Mouse (Mus musculus): Measurements from ENCODE around the gene Akr1b10.
A peak's percentile ranks its signal among the peaks of the same experiment; 100 is the strongest.
"Not testable (repeated sequence)": the region's sequence is repeated elsewhere in the genome, so short reads cannot be mapped to it uniquely, and the experiment has no call there.

Akr1b10 gene

GRCm38 (mm10) chr6:34371700-34372351 is 12.2 kb upstream of the Akr1b10 start:
- peak; percentile 55 to 74 for DNase-seq (ENCODE audit: low read depth in 1 of 2, low spot score in 2 of 2)

DNA sequence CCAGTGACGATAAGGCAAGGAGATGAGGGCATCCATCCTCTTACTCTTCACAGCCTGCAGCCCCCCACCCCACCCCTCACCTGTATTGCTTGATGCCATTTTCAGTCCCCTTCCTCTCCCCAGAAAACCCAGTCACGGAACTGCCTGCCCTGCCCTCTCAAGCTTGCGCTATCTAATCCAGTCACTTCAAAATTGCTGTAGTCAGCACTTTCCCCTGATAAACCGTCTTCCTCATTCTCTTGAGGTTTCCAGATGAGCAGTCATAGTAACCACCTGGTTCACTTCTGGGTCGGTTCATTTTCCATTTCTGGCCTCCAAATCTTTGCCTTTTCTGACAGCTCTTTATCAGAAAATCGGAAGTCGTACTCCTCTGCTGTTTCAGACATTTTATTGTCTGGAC is 10.2 kb upstream of the Akr1b10 start:
- DNase-seq (ENCODE audit: low read depth in 1 of 2, low spot score in 2 of 2), result no peak

DNA sequence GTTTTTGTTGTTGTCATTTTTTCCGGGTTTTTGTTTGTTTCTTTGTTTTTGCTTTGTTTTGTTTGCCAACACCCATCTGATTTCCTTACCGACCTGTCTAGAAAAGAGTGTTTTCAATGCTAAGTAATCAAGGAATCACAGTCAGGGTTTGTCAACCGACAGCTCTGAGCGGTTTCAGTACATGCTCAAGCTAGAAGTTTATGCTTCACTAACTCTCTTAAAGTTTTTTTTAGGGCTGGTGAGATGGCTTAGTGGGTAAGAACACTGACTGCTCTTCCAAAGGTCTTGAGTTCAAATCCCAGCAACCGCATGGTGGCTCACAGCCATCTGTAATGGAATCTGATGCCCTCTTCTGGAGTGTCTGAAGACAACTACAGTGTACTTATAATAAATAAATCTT is 8.1 kb upstream of the Akr1b10 start:
- not testable (repeated sequence) for DNase-seq (ENCODE audit: low read depth in 1 of 2, low spot score in 2 of 2)

- DNase-seq (ENCODE audit: low read depth in 1 of 2, low spot score in 2 of 2), result no peak
These were observed 617 bp upstream of the Akr1b10 start for GRCm38 (mm10) chr6:34383401-34383800.

- DNase-seq (ENCODE audit: low read depth in 1 of 2, low spot score in 2 of 2), result no peak
These were observed 818 bp downstream of the Akr1b10 start for GRCm38 (mm10) chr6:34384701-34385370.

DNA sequence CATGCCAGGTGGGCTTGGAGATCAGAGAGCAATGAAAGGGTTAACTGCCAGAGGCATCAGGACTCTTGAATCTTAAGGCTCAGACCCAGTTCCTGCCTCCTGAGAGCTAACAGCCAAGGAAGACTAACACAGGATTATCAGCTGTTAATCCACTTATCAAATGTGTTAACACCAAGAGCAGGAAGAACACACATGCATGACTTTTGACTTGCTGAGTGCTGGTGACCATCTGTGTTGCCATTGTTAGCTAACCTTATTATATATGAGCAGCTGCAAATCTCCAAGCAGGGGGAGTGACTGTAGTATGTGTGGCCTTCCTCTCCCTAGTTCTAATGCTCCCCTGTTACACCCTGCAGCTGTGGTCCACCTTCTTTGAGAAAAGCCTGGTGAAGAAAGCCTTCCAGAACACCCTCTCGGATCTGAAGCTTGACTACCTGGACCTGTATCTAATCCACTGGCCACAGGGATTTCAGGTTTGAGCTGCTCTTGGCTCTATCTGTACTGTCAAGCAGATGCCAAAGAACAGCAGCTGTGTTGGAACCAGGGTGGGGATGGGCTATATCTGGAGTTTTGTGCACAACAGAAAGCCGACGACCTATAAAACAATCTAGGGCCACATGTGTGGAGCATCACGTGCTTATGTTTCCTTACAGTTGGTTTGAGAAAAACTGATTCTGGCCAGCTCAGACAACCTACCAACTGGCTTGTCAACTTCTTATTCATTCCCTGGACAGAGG is 4.6 kb downstream of the Akr1b10 start:
- DNase-seq (ENCODE audit: low read depth in 1 of 2, low spot score in 2 of 2), result no peak

- DNase-seq (ENCODE audit: low read depth in 1 of 2, low spot score in 2 of 2), result no peak
These were observed 11.9 kb downstream of the Akr1b10 start for GRCm38 (mm10) chr6:34395897-34396296.

GRCm38 (mm10) chr6:34398431-34398830 is 14.4 kb downstream of the Akr1b10 start:
- DNase-seq (ENCODE audit: low read depth in 1 of 2, low spot score in 2 of 2), result no peak

DNA sequence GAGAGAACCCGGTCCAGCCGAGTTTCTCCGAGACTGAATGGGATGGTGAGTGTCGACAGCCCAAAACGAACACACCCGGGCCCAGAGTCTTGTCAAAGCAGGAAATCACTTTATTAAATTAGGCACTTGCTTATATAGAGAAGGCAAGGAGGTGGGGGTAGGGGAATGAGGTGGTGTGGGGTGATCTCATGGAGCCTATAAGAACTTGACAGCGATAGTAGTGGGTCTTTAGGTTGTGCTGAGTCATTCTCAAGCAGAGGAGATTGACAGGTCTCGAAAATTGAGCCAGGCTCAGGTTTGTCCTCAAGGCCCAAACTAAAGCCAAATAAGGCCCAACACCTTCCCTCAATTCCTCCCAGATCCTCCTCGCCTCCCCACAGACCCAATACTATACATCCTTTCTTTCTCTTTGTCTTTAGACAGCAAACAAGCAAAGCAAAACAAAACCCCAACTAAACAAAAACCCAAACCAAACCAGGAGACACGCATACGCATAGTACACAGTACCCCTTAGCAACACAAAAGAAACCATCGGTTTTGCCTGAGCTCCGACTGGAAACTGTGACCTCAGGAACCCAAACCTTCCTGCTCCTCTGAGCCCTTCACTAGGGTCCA is 15.7 kb downstream of the Akr1b10 start:
- DNase-seq (ENCODE audit: low read depth in 1 of 2, low spot score in 2 of 2), result no peak

- DNase-seq (ENCODE audit: low read depth in 1 of 2, low spot score in 2 of 2), result no peak
These were observed 16.7 kb downstream of the Akr1b10 start for GRCm38 (mm10) chr6:34400696-34401095.

DNA sequence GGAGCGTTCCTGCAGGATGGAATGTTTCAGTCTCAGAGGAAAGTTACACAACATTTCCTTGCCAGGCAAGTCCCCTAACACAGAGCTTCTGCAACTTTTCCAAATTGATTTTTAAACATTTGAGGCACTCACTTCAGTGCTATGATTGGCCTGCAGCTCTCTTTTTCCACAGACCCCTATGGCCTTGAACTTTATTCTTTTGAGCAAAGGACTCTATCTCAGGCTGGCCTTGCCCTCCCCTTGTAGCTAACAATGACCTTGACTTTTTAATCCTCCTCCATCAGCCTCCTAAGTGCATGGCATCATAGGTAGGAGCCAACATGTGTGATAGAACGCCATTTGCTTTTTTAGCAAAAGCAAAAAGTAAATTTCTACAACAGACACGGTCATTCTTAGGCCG is 22.7 kb downstream of the Akr1b10 start:
- no peak for DNase-seq (ENCODE audit: low read depth in 1 of 2, low spot score in 2 of 2)

GRCm38 (mm10) chr6:34407403-34407802 is 23.4 kb downstream of the Akr1b10 start:
- DNase-seq (ENCODE audit: low read depth in 1 of 2, low spot score in 2 of 2), result no peak

DNA sequence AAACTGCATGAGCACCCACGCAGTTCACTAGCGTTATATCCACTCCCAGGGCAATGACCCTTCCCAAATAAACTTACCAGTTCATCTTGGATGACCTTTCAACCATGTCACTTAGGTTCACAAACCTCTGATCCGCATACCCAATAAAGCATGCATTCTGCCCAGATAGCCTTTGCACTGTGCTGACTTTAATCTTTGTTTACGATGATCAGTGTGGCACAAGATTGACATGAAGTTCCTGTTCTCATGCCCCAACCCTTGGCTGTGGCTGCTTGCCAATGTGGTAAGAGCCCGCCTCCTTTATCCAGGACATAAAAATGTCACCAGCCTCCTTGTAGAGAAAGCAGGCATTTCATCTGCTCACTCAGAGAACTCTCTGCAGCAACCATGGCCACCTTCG is 28.0 kb downstream of the Akr1b10 start, which contains the start of gene Akr1b7:
Akr1b7 (plus strand) TSS at position 312 of the 400 bp plus-strand sequence.
- no peak for DNase-seq (ENCODE audit: low read depth in 1 of 2, low spot score in 2 of 2)

DNA sequence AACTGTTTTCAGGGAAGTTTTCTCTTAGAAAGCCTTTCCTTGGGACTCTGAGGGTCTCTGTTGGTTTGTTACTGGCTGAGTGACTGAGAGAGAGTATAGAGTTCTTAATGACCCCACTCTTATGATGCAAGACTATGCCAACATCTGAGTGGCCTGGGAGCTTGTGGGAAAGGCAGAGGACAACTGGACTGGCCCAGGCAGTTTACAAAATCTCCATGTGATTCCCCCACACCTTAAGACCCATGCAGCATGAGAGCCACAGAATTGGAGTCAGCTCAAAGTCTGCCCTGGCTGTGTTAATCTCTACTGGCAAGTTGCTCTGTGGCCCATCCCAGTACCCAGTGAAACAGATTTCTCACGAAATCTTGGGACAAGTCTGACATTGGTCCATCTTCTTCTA is 28.7 kb downstream of the Akr1b10 start:
- no peak for DNase-seq (ENCODE audit: low read depth in 1 of 2, low spot score in 2 of 2)

- DNase-seq (ENCODE audit: low read depth in 1 of 2, low spot score in 2 of 2), result not testable (repeated sequence)
These were observed 29.4 kb downstream of the Akr1b10 start for GRCm38 (mm10) chr6:34413386-34413785.

GRCm38 (mm10) chr6:34416521-34416920 is 32.5 kb downstream of the Akr1b10 start:
- no peak for DNase-seq (ENCODE audit: low read depth in 1 of 2, low spot score in 2 of 2)

DNA sequence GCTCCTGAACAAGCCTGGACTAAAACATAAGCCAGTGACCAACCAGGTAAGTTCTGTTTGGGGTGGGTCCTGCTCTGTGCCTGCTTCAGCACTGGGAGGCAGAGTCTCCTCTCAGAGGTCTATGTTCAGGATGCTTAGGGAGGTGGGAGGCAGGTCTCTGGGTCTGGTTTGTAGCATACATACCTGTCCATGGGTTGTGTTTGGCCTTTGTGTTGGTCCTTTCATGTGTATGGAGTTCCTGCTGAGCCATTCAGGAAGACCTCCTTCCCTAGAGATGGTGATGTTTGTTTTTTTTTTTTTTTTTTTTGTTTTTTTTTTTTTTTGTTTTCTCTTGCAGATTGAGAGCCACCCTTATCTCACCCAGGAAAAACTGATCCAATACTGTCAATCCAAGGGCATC is 35.1 kb downstream of the Akr1b10 start:
- no peak for DNase-seq (ENCODE audit: low read depth in 1 of 2, low spot score in 2 of 2)

GRCm38 (mm10) chr6:34439006-34439405 is 55.0 kb downstream of the Akr1b10 start:
- no peak for DNase-seq (ENCODE audit: low read depth in 1 of 2, low spot score in 2 of 2)

DNA sequence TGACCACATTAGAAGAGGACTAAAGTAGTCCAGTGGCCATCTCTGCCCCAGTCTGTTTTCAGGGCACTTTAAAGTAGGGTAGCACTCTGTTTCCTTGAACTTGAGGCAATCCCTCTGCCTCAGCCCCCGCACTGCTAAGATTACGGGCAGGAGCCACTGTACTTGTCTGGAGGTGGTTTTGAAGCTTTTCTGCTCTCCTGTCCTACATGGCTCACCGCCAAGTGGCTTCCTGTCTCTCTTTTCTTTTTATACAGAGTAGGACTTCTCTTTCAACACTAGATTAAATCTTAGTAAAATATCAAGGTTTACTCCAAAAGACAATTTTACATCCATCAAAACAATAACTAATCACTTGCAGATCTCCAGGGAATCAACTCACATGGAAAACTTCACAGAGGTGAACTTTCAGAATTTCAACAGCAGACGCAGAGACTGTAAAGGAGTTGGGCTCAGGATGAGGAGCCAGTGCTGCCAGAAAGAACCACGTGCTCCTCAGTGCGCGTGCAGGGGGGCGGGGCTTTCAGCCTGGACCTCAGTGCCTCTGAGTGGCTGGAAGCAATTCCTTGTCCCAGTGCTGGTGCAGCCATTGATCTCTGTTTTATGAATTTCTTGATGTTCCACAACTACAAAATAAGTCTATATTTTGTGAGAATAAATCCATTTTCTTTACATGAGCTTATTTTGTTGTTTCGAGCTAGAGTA is 57.7 kb downstream of the Akr1b10 start:
- DNase-seq (ENCODE audit: low read depth in 1 of 2, low spot score in 2 of 2), result no peak

DNA sequence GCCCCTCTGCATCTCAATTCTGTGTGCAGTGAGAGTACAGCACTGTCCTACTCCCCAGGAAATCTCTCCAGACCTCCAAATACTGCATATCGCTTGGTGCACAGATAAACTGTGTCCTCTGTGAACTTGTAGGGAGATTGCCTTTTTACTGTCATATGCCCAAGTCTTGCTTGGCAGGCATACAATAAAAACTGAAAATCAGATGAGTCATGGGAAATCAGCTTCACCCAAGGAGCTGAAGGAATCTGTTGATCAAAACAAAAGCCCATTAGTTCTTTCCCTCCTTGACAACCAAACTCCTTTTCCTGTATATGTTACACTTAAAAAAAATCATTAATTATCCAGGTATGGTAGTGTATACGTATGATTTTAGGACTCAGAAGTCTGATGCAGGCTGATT is 59.8 kb downstream of the Akr1b10 start:
- DNase-seq (ENCODE audit: low read depth in 1 of 2, low spot score in 2 of 2), result no peak

Measured in monocyte, adult 2 months (primary cell).